Mouse (Mus musculus) intestine, embryonic 16.5 days (tissue): ENCODE data around the gene Mocs3. TPM values are rescaled to one million over a fixed set of nuclear protein-coding genes. Genes with fewer than 3 reads are reported as not detected.

Source experiments
- ATAC-seq: fragments of 200-750 bp; cut with Nextera tagmentation; 2 replicates; pipeline ENCODE4 v1.8.0; 2017; ENCODE audit warnings: moderate TSS enrichment, moderate library complexity
- H3K27ac ChIP-seq: fragments of 300-500 bp; sonication (generic); 2 replicates; pipeline ENCODE4 v1.5.1; 2014; ENCODE audit warnings: mild to moderate bottlenecking, low read length
- H3K27me3 ChIP-seq: fragments of 300-500 bp; sonication (generic); replicated peaks from 2 replicates; pipeline ENCODE4 v1.6.1; 2014; ENCODE audit warnings: low read length, control low read depth, mixed read lengths; ENCODE audit not compliant: control insufficient read depth, insufficient read depth
- H3K36me3 ChIP-seq: fragments of 300-500 bp; sonication (generic); 2 replicates; pipeline ENCODE4 v1.6.1; 2014; ENCODE audit warnings: low read length, control low read depth; ENCODE audit not compliant: control insufficient read depth, insufficient read depth
- H3K4me1 ChIP-seq: fragments of 300-500 bp; sonication (generic); 2 replicates; pipeline ENCODE4 v1.6.1; 2014; ENCODE audit warnings: low read length, control low read depth, mixed read lengths; ENCODE audit not compliant: control insufficient read depth, insufficient read depth
- H3K4me2 ChIP-seq: fragments of 300-500 bp; sonication (generic); 2 replicates; pipeline ENCODE4 v1.6.1; 2014; ENCODE audit warnings: low read depth, low read length, control low read depth
- H3K4me3 ChIP-seq: fragments of 300-500 bp; sonication (generic); 2 replicates; pipeline ENCODE4 v1.5.1; 2014; ENCODE audit warnings: mild to moderate bottlenecking, low read length
- H3K9ac ChIP-seq: fragments of 300-500 bp; sonication (generic); 2 replicates; pipeline ENCODE4 v1.6.1; 2014; ENCODE audit warnings: low read depth, low read length
- H3K9me3 ChIP-seq: fragments of 300-500 bp; sonication (generic); 2 replicates; pipeline ENCODE4 v1.6.1; 2016; ENCODE audit warnings: low read length, control low read depth; ENCODE audit not compliant: control insufficient read depth
- WGBS: fragments of 180-500 bp; shearing (Covaris S2); extraction: QIAGEN DNeasy Blood & Tissue Kit; methylation state at CpG from one replicate; pipeline ENCODE4 v1.1.7; 2014; 5-methylcytosine and 5-hydroxymethylcytosine counted together
- polyA plus RNA-seq: library from polyadenylated mRNA; unstranded; fragments of >200 nt; fragmentation: Nextera tagmentation; extraction: Ambion mirVana; gene quantifications from 2 replicates; pipeline ENCODE4 v1.2.1, GENCODE M21; 2015

Mocs3 gene
- polyA plus RNA-seq: 3.4 and 5.9 TPM in 2 replicates

GRCm38 (mm10) chr2:168230026-168230728 is at the start of gene Mocs3, which contains the start of the genes Gm20716 and Dpm1:
Mocs3 (plus strand) TSS chr2:168230622.
Gm20716 (minus strand) TSS chr2:168230364.
Dpm1 (minus strand) TSS chr2:168230591.
- peak; percentile 88 for ATAC-seq
- peak within 1 kb of the TSS; percentile 98 for H3K4me2 ChIP-seq
- H3K27ac ChIP-seq: peak within 1 kb of the TSS; percentile 83
- H3K9me3 ChIP-seq: no peaks in the 10 kb centered on the region
- peak within 1 kb of the TSS; percentile 85 for H3K4me3 ChIP-seq
- under 1% methylated on average over 66 of the region's 73 CpGs for WGBS
- no peaks in the 10 kb centered on the region for H3K27me3 ChIP-seq
- H3K9ac ChIP-seq: peak within 1 kb of the TSS; percentile 94
- H3K4me1 ChIP-seq: peaks cover 30% of the 10 kb centered on the region
- 0 out of 2 replicates have a peak, but pooled peaks cover 8% of the 10 kb centered on the region for H3K36me3 ChIP-seq

GRCm38 (mm10) chr2:168191856-168192255 is 38.6 kb upstream of the Mocs3 start:
- H3K9ac ChIP-seq: no peak overlapping the region
- H3K36me3 ChIP-seq: peaks cover 10% of the 10 kb centered on the region
- no peak for ATAC-seq
- H3K27me3 ChIP-seq: no peaks in the 10 kb centered on the region
- no peak overlapping the region for H3K4me3 ChIP-seq
- peaks cover 4% of the 10 kb centered on the region; the same call in 1 of the 2 replicates for H3K4me1 ChIP-seq
- no peaks in the 10 kb centered on the region for H3K9me3 ChIP-seq
- no peak overlapping the region for H3K27ac ChIP-seq
- 92% methylated on average over 2 of the region's 2 CpGs for WGBS
- no peak overlapping the region for H3K4me2 ChIP-seq

DNA sequence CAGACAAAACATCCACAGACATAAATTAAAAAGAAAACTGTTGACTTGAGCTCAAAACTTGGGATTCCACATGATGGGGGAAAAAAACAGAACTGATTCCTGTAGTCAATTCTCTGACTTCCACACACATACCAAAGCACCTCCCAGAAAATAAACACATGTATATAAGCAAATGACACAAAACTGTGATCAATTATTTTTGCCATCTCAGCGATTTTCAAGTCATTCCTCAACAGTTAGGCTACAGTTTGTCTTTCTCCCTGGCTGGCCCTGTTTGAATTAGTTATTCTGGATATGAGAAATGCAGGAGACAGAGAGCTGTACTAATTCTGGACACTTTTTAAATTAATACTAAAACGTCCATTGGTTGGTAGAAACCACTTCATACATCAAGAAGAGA is 36.7 kb upstream of the Mocs3 start:
- ATAC-seq: no peak
- no peaks in the 10 kb centered on the region for H3K27me3 ChIP-seq
- H3K9ac ChIP-seq: no peak overlapping the region
- H3K9me3 ChIP-seq: no peaks in the 10 kb centered on the region
- H3K4me2 ChIP-seq: no peak overlapping the region
- peaks cover 4% of the 10 kb centered on the region; the same call in 1 of the 2 replicates for H3K36me3 ChIP-seq
- H3K4me1 ChIP-seq: peaks cover 14% of the 10 kb centered on the region
- 66% methylated on average over 2 of the region's 2 CpGs for WGBS
- H3K4me3 ChIP-seq: no peak overlapping the region
- H3K27ac ChIP-seq: no peak overlapping the region

DNA sequence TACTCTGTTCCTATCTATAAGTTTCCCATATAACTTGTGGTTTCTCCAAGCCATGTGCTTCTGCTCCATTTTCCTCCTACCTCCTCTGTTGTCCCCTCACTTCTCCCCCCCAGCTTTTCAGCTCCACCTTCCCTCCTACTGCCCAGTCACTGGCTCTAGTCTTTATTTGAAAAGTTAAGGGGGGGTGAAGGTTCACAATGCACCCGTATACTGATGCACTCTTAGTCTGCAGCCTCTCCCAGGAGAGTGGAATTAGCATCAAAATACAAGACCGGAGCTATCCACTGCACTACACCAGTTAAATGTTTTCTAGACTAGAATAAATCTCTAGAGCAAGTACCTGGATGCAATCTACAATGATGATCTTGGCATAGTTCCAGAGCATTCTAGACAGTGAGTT is 34.7 kb upstream of the Mocs3 start:
- Histone ChIP-seq H3K9me3 (no peaks in the 10 kb centered on the region), H3K27me3 (no peaks in the 10 kb centered on the region), H3K4me2 (no peak overlapping the region), H3K4me1 (peaks cover 31% of the 10 kb centered on the region), H3K9ac (no peak overlapping the region), H3K36me3 (peaks cover 4% of the 10 kb centered on the region; the same call in 1 of the 2 replicates), H3K27ac (no peak overlapping the region), H3K4me3 (no peak overlapping the region)
- ATAC-seq: no peak
- WGBS: 61% methylated on average over 2 of the region's 2 CpGs

GRCm38 (mm10) chr2:168198421-168198820 is 32.0 kb upstream of the Mocs3 start:
- no peak overlapping the region for H3K27ac ChIP-seq
- no peak for ATAC-seq
- H3K4me3 ChIP-seq: no peak overlapping the region
- 66% methylated on average over 1 of the region's 1 CpGs for WGBS
- peaks cover 39% of the 10 kb centered on the region for H3K4me1 ChIP-seq
- no peaks in the 10 kb centered on the region for H3K9me3 ChIP-seq
- H3K4me2 ChIP-seq: no peak overlapping the region
- no peak overlapping the region for H3K9ac ChIP-seq
- H3K36me3 ChIP-seq: peaks cover 6% of the 10 kb centered on the region; the same call in 1 of the 2 replicates
- H3K27me3 ChIP-seq: no peaks in the 10 kb centered on the region

DNA sequence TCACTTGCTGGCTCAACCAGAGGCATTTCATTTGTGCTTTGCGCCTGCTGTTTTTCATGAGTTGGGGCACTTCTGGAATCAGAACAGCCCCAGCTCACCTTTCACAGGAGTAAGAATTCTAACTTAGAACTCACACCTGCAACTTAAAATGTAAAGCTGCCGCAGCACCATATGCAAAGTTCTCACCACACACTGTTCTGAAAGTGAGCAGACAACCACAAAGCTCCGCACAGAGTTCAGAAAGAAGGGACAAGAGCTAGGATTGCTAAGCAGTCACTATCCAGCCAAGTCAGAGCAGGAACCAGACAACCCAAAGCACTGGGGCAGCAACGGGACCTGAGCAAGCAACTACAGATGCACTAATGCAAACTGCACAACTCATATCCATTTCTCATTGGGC is 30.9 kb upstream of the Mocs3 start:
- H3K4me2 ChIP-seq: no peak overlapping the region
- H3K27ac ChIP-seq: no peak overlapping the region

GRCm38 (mm10) chr2:168200014-168200691 is 30.3 kb upstream of the Mocs3 start:
- H3K4me3 ChIP-seq: no peak overlapping the region
- peaks cover 8% of the 10 kb centered on the region; the same call in 1 of the 2 replicates for H3K36me3 ChIP-seq
- no peak overlapping the region for H3K27ac ChIP-seq
- no peak for ATAC-seq
- peaks cover 48% of the 10 kb centered on the region for H3K4me1 ChIP-seq
- no peak overlapping the region for H3K9ac ChIP-seq
- 67% methylated on average over 5 of the region's 5 CpGs for WGBS
- no peaks in the 10 kb centered on the region for H3K9me3 ChIP-seq
- H3K4me2 ChIP-seq: no peak overlapping the region
- no peaks in the 10 kb centered on the region for H3K27me3 ChIP-seq

More for the DNA sequence above, 30.9 kb upstream of the Mocs3 start:
- Histone ChIP-seq H3K27me3 (no peaks in the 10 kb centered on the region), H3K4me3 (no peak overlapping the region), H3K36me3 (peaks cover 8% of the 10 kb centered on the region; the same call in 1 of the 2 replicates), H3K4me1 (peaks cover 41% of the 10 kb centered on the region), H3K9ac (no peak overlapping the region), H3K9me3 (no peaks in the 10 kb centered on the region)
- ATAC-seq: no peak
- WGBS: 77% methylated on average over 4 of the region's 4 CpGs

DNA sequence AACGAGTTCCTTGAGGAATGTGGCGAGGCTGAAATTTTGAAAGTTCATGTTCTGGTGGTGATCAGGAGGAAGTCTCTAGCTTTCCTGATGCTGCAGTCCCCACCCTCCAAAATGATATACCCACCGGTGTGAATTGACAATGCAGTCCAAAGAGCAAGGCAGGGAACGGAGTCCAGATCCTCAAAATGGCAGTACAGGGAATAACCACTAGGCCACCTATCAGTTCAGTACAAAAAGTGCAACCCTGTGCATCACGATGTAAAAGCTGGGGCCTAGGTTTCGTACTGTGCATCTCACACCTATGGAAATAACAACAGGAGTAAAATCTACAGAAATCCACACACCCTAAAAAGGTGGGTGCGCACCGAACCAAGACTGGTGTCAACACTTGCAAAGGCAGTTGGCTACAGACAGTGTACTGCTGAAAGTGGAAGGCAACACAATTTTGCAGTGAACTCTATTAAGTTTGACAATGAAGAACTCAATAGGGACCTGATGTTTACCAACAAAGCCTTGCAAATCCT is 25.9 kb upstream of the Mocs3 start:
- Histone ChIP-seq H3K27me3 (no peaks in the 10 kb centered on the region), H3K4me3 (peak overlapping the region; percentile 98), H3K4me1 (peaks cover 30% of the 10 kb centered on the region), H3K4me2 (peak overlapping the region; percentile 88), H3K36me3 (peaks cover 4% of the 10 kb centered on the region; the same call in 1 of the 2 replicates), H3K9me3 (no peaks in the 10 kb centered on the region), H3K27ac (no peak overlapping the region), H3K9ac (no peak overlapping the region)
- ATAC-seq: no peak
- 75% methylated on average over 8 of the region's 8 CpGs for WGBS

DNA sequence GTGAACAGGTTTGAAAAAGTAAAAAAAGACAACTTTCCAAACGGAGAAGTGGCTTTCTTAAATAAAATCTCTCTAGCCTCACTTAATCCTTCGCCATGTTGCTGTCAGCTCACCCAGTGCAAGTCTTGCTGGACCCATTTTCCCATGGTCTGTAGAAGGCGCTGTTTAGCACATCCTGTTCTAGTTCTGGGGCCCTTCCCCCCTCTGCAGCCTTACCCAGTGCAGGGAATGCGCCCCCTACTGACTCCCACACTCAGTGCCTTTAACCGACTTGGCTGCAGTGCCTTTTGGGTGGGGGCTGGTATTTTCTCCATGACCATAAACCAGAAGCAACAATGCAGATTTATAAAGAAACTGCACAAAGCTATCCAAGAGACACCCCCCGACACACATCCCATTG is 25.2 kb upstream of the Mocs3 start:
- peaks cover 25% of the 10 kb centered on the region for H3K4me1 ChIP-seq
- no peaks in the 10 kb centered on the region for H3K27me3 ChIP-seq
- peaks cover 6% of the 10 kb centered on the region; the same call in 1 of the 2 replicates for H3K36me3 ChIP-seq
- peak overlapping the region; percentile 98 for H3K4me3 ChIP-seq
- WGBS: 3% methylated on average over 6 of the region's 6 CpGs
- peak overlapping the region; percentile 88 for H3K4me2 ChIP-seq
- no peaks in the 10 kb centered on the region for H3K9me3 ChIP-seq
- peak; percentile 47 for ATAC-seq
- peak overlapping the region; percentile 100 for H3K9ac ChIP-seq
- peak overlapping the region; percentile 98 for H3K27ac ChIP-seq
